Mouse (Mus musculus) left cerebral cortex, postnatal 4 days (tissue): ENCODE data around the gene Bpifa6. TPM values are rescaled to one million over a fixed set of nuclear protein-coding genes. Genes with fewer than 3 reads are reported as not detected.
"Not testable (repeated sequence)": the region's sequence is repeated elsewhere in the genome, so short reads cannot be mapped to it uniquely, and the experiment has no call there.

Experiments
- DNase-seq: peaks from one replicate; pipeline ENCODE4 v3.0.0-alpha.2; 2022
- intact Hi-C: fragments of 180-260 bp; cut with DNase I; formaldehyde crosslinking; loops from one replicate; pipeline ENCODE4 v1.15.1; 2025
- total RNA-seq, 2 experiments: library from RNA; stranded (reverse); gene quantifications; 2 replicates each; pipeline ENCODE4 v1.2.3; 2021

The Bpifa6 gene
- total RNA-seq, 2 experiments from 2014 or later: not detected

DNA sequence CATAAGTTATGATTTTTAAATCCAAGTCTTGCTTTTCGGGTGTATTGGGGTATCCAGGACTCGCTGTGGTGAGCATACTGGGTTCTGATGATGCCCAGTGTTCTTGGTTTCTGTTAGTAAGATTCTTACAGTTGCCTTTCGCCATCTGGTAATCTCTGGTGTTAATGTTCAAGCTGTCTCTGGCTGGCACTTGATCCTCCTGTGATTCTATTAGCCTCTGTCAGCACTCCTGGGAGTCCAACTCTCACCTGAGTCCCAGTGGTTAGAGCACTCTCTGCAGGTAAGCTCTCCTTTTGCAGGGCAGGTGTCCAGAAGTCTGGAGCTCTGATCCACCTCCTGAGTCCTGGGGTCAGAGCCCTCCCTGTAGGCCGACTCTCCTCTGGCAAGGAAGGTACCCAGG lies 49.9 kb downstream of the Bpifa6 start:
- intact Hi-C loops, DNase-seq: not testable (repeated sequence)

DNA sequence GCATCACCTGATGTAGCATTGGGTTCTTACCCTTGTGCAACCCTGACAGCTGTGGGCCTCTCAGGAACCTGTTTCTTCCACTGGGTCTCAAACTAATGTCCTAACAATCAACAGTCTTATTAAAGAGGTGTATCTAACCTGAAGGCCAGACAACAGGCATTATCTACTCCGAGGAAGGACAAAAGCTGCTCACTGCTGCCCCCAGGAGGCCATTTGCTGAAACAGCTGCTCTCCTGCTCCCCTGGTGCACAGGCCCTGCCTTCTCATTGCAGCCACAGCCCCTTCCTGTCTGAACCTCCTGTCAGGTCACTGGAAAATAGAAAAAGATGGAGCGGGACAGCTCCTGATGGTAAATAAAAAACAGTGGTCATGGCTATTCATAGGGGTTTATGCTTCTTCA lies 64.2 kb downstream of the Bpifa6 start:
- intact Hi-C loops: no loop called here

DNA sequence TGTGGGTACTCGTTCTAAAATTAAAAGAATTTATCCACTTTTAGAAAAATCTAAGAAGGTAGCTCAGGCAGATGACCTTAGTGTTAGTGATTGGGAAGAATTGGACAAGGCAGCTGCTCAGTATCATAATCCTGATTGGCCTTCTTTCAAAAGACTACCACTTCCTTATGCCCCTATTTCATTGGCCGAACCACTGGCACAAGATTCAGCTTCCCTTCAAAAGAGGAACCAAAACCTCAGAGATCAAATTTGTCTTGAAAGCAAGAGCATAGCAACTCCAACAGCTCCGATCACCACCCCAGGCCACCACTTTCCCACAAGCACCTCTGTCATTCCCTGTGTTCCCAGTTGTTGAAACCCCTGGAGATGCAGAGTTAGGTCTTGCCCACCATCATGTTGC lies 70.0 kb downstream of the Bpifa6 start:
- no peak for DNase-seq
- intact Hi-C loops: no loop called here

More for the DNA sequence above, 64.2 kb downstream of the Bpifa6 start:
- peak; percentile 46 for DNase-seq

Other genes with a start within 250 kb of the Bpifa6 start
- gene Mapre1, start 233.7 kb upstream of the Bpifa6 start, total RNA-seq: 100 to 1,000 TPM; 242 to 243 TPM
- under 1 TPM; 0.32 to 0.60 TPM for gene Efcab8, start 195.0 kb upstream of the Bpifa6 start, total RNA-seq
- not detected for gene Sun5, start 103.9 kb upstream of the Bpifa6 start, total RNA-seq
- not detected for gene Bpifb2, start 99.9 kb upstream of the Bpifa6 start, total RNA-seq
- gene Bpifb6, start 74.6 kb upstream of the Bpifa6 start, total RNA-seq: not detected
- under 1 TPM in 1 of 2 experiments, not detected in 1; 0.40 TPM for gene Bpifb3, start 56.7 kb upstream of the Bpifa6 start, total RNA-seq
- gene Bpifb4, start 36.7 kb upstream of the Bpifa6 start, total RNA-seq: not detected
- gene Bpifa2, start 33.3 kb downstream of the Bpifa6 start, total RNA-seq: not detected
- not detected for gene Bpifa3, start 155.4 kb downstream of the Bpifa6 start, total RNA-seq
- gene Bpifa1, start 167.9 kb downstream of the Bpifa6 start, total RNA-seq: not detected
- gene Bpifa5, start 187.7 kb downstream of the Bpifa6 start, total RNA-seq: not detected
- under 1 TPM; 0.14 to 0.30 TPM for gene Bpifb1, start 215.9 kb downstream of the Bpifa6 start, total RNA-seq
- under 1 TPM in 1 of 2 experiments, not detected in 1; 0.30 TPM for gene Bpifb5, start 248.8 kb downstream of the Bpifa6 start, total RNA-seq